Mouse (Mus musculus) midbrain, postnatal 0 days (tissue): Measurements from ENCODE around the gene Krt73. TPM values are rescaled to one million over a fixed set of nuclear protein-coding genes. Genes with fewer than 3 reads are reported as not detected.

ENCODE experiments used
- ATAC-seq: fragments of 200-750 bp; cut with Nextera tagmentation; 2 replicates; pipeline ENCODE4 v1.8.0; 2017; ENCODE audit warnings: moderate number of reproducible peaks, mild to moderate bottlenecking, moderate TSS enrichment, moderate library complexity; ENCODE audit not compliant: low FRiP score
- DNase-seq: peaks from one replicate; pipeline ENCODE4 v3.0.0-alpha.2; 2015; ENCODE audit warnings: low spot score
- H3K27ac ChIP-seq: fragments of 300-500 bp; sonication (generic); 2 replicates; pipeline ENCODE4 v1.5.1; 2014; ENCODE audit warnings: low read depth, mild to moderate bottlenecking, low read length, mixed read lengths
- H3K27me3 ChIP-seq: fragments of 300-500 bp; sonication (generic); 2 replicates; pipeline ENCODE4 v1.6.1; 2014; ENCODE audit warnings: low read length, control low read depth, mixed read lengths; ENCODE audit not compliant: insufficient read depth
- H3K36me3 ChIP-seq: fragments of 300-500 bp; sonication (generic); 2 replicates; pipeline ENCODE4 v1.6.1; 2014; ENCODE audit warnings: low read length, control low read depth, mixed read lengths; ENCODE audit not compliant: insufficient read depth
- H3K4me1 ChIP-seq: fragments of 300-500 bp; sonication (generic); 2 replicates; pipeline ENCODE4 v1.6.1; 2014; ENCODE audit warnings: mild to moderate bottlenecking, control low read depth, antibody characterized with exemption, low read length, mixed read lengths; ENCODE audit not compliant: insufficient read depth
- H3K4me2 ChIP-seq: fragments of 300-500 bp; sonication (generic); 2 replicates; pipeline ENCODE4 v1.6.1; 2014; ENCODE audit warnings: low read depth, mild to moderate bottlenecking, low read length, mixed read lengths; ENCODE audit not compliant: poor library complexity, severe bottlenecking
- H3K4me3 ChIP-seq: fragments of 300-500 bp; sonication (generic); 2 replicates; pipeline ENCODE4 v1.5.1; 2014; ENCODE audit warnings: low read depth, mild to moderate bottlenecking, low read length, moderate library complexity
- H3K9ac ChIP-seq: fragments of 300-500 bp; sonication (generic); replicated peaks from 2 replicates; pipeline ENCODE4 v1.6.1; 2014; ENCODE audit warnings: mild to moderate bottlenecking, low read length, moderate library complexity, mixed read lengths; ENCODE audit not compliant: poor library complexity, severe bottlenecking
- H3K9me3 ChIP-seq: fragments of 300-500 bp; sonication (generic); 2 replicates; pipeline ENCODE4 v1.6.1; 2016; ENCODE audit warnings: low read length, control low read depth
- CTCF ChIP-seq: IDR thresholded peaks from 2 replicates; pipeline ENCODE4 v1.5.1; 2016; ENCODE audit warnings: antibody characterized with exemption, mild to moderate bottlenecking
- WGBS: fragments of 180-500 bp; shearing (Covaris S2); extraction: QIAGEN DNeasy Blood & Tissue Kit; methylation state at CpG from one replicate; pipeline ENCODE4 v1.1.7; 2014; 5-methylcytosine and 5-hydroxymethylcytosine counted together
- polyA plus RNA-seq: library from polyadenylated mRNA; unstranded; fragments of >200 nt; fragmentation: Nextera tagmentation; extraction: Ambion mirVana; gene quantifications from 2 replicates; pipeline ENCODE4 v1.2.1, GENCODE M21; 2015
- total RNA-seq: library from RNA; depleted of rRNA; stranded (reverse); fragments of >200 nt; gene quantifications from 2 replicates; pipeline ENCODE4 v1.2.3, GENCODE M21; 2014

Krt73 gene
- total and polyA plus RNA-seq, 2 experiments from 2014 or later: 0.36 to 1.3 TPM

- H3K4me1 ChIP-seq: no peaks in the 10 kb centered on the region
- no peaks in the 10 kb centered on the region for H3K27me3 ChIP-seq
- no peaks in the 10 kb centered on the region for H3K36me3 ChIP-seq
- DNase-seq: no peak
- no peak for ATAC-seq
- no peaks in the 10 kb centered on the region for H3K9me3 ChIP-seq
- no peak overlapping the region for H3K27ac ChIP-seq
- WGBS: 58% methylated on average over 5 of the region's 5 CpGs
- no peak overlapping the region for H3K4me3 ChIP-seq
- no peak for TF ChIP-seq CTCF
- no peak overlapping the region for H3K9ac ChIP-seq
- H3K4me2 ChIP-seq: no peak overlapping the region
Measured at GRCm38 (mm10) chr15:101829441-101829840, 27.3 kb upstream of the Krt73 start.

GRCm38 (mm10) chr15:101821786-101822185 is 19.6 kb upstream of the Krt73 start:
- Histone ChIP-seq H3K27ac (no peak overlapping the region), H3K4me2 (no peak overlapping the region), H3K9me3 (no peaks in the 10 kb centered on the region), H3K9ac (no peak overlapping the region), H3K36me3 (no peaks in the 10 kb centered on the region), H3K4me3 (no peak overlapping the region), H3K4me1 (no peaks in the 10 kb centered on the region), H3K27me3 (no peaks in the 10 kb centered on the region)
- WGBS: 24% methylated on average over 3 of the region's 3 CpGs
- TF ChIP-seq CTCF: no peak
- DNase-seq (no peak), ATAC-seq (no peak)

- no peaks in the 10 kb centered on the region for H3K9me3 ChIP-seq
- 84% methylated on average over 16 of the region's 16 CpGs for WGBS
- TF ChIP-seq CTCF: no peak
Measured at GRCm38 (mm10) chr15:101817875-101818274, 15.7 kb upstream of the Krt73 start, which contains the start of gene Krt2. TSS of gene Krt2 (minus strand) at chr15:101818169.

GRCm38 (mm10) chr15:101803052-101803822 is 1.1 kb upstream of the Krt73 start:
- no peak overlapping the region for H3K27ac ChIP-seq
- TF ChIP-seq CTCF: no peak
- H3K27me3 ChIP-seq: no peaks in the 10 kb centered on the region
- H3K4me1 ChIP-seq: 0 out of 2 replicates have a peak, but pooled peaks cover 3% of the 10 kb centered on the region
- H3K4me2 ChIP-seq: no peak overlapping the region
- no peaks in the 10 kb centered on the region for H3K36me3 ChIP-seq
- H3K4me3 ChIP-seq: no peak overlapping the region
- DNase-seq (peak; percentile 9), ATAC-seq (no peak)
- 52% methylated on average over 11 of the region's 11 CpGs for WGBS
- no peak overlapping the region for H3K9ac ChIP-seq
- no peaks in the 10 kb centered on the region for H3K9me3 ChIP-seq

More at GRCm38 (mm10) chr15:101817875-101818274, 15.7 kb upstream of the Krt73 start, which contains the start of gene Krt2:
- Histone ChIP-seq H3K4me3 (no peak within 1 kb of the TSS), H3K9ac (no peak within 1 kb of the TSS), H3K27me3 (no peaks in the 10 kb centered on the region), H3K36me3 (no peaks in the 10 kb centered on the region), H3K27ac (no peak within 1 kb of the TSS), H3K4me2 (no peak within 1 kb of the TSS), H3K4me1 (no peaks in the 10 kb centered on the region)
- DNase-seq: no peak
- ATAC-seq: no peak

GRCm38 (mm10) chr15:101790867-101791266 is 11.3 kb downstream of the Krt73 start:
- no peaks in the 10 kb centered on the region for H3K9me3 ChIP-seq
- no peak overlapping the region for H3K27ac ChIP-seq
- no peak for TF ChIP-seq CTCF
- no peaks in the 10 kb centered on the region for H3K36me3 ChIP-seq
- H3K4me2 ChIP-seq: no peak overlapping the region
- 15% methylated on average over 3 of the region's 3 CpGs for WGBS
- no peak for ATAC-seq
- DNase-seq: peak; percentile 54
- no peak overlapping the region for H3K9ac ChIP-seq
- 0 out of 2 replicates have a peak, but pooled peaks cover 2% of the 10 kb centered on the region for H3K4me1 ChIP-seq
- H3K4me3 ChIP-seq: no peak overlapping the region
- no peaks in the 10 kb centered on the region for H3K27me3 ChIP-seq

GRCm38 (mm10) chr15:101786360-101786759 is 15.8 kb downstream of the Krt73 start, which contains the start of gene Krt72:
TSS of gene Krt72 (minus strand) at chr15:101786460.
- Histone ChIP-seq H3K4me1 (0 out of 2 replicates have a peak, but pooled peaks cover 2% of the 10 kb centered on the region), H3K36me3 (no peaks in the 10 kb centered on the region), H3K27me3 (no peaks in the 10 kb centered on the region), H3K9ac (no peak within 1 kb of the TSS), H3K4me2 (no peak within 1 kb of the TSS), H3K27ac (no peak within 1 kb of the TSS), H3K9me3 (no peaks in the 10 kb centered on the region), H3K4me3 (no peak within 1 kb of the TSS)
- DNase-seq (no peak), ATAC-seq (no peak)
- no peak for TF ChIP-seq CTCF
- WGBS: 91% methylated on average over 18 of the region's 18 CpGs
